Mouse (Mus musculus): ENCODE data around the gene Lce1g.

Gene Lce1g

DNA sequence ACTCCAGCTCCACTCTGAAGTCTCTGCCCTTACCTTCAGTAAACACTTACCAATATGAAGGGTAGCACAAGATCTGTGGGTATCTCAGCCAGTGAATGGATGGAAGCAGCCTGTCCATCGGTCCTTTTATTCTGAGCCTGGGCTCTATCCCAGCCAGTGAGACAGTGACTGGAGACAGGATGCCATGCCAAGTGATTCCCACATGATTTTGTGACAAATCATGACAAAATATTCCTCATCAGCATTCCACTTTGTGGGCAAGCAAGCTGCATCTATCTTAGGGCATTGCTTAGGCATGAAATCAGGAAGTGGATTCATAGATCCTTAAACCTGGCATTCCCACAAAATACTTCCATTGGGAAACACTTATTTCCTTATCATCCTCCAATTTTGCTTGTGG, at the start of gene Lce1g:
TSS of gene Lce1g (minus strand) at position 101 of the 400 bp plus-strand sequence.
- DNase-seq: no peak

- DNase-seq: no peak
Observed at GRCm38 (mm10) chr3:92790414-92790813, 38.3 kb upstream of the Lce1g start, which contains the start of gene Lce1j. Lce1j (minus strand) TSS chr3:92790514.

DNA sequence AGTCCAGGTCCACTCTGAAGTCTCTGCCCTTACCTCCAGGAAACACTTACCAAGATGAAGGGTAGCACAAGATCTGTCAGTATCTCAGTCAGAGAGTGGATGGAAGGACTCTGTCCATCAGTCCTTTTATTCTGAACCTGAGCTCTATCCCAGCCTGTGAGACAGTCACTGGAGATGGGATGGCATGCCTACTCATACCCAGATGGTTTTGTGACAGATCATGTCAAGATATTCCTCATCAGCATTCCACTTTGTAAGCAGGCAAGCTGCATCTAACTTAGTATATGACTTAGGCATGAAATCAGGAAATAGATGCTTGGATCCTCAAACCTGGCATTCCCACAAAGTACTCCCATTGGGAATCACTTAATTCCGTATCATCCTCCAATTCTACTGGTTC, 26.7 kb upstream of the Lce1g start, which contains the start of gene Lce1i:
TSS of gene Lce1i (minus strand) at position 101 of the 400 bp plus-strand sequence.
- no peak for DNase-seq

GRCm38 (mm10) chr3:92771573-92771972, 19.4 kb upstream of the Lce1g start:
- DNase-seq: peak; percentile 19

- no peak for DNase-seq
Observed at GRCm38 (mm10) chr3:92764965-92765364, 12.8 kb upstream of the Lce1g start, which contains the start of gene Lce1h. Lce1h (minus strand) TSS chr3:92765065.

DNA sequence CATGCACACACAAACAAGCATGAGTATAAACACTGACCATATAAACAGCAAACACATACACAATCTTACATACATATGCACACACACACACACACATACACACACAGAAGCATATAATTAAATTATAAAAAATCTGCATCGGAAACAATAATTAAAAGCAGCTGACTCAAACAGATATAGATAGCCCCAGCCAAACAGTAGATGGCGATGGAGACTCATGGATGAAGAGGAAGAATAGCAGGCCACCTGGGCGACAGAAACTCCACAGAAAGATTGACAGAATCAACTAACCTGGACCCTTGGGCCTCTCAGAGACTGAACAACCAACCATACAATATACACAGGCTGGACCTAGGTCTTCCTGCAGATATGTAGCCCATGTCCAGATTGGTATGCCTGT, 1.1 kb upstream of the Lce1g start:
- peak; percentile 2 for DNase-seq

DNA sequence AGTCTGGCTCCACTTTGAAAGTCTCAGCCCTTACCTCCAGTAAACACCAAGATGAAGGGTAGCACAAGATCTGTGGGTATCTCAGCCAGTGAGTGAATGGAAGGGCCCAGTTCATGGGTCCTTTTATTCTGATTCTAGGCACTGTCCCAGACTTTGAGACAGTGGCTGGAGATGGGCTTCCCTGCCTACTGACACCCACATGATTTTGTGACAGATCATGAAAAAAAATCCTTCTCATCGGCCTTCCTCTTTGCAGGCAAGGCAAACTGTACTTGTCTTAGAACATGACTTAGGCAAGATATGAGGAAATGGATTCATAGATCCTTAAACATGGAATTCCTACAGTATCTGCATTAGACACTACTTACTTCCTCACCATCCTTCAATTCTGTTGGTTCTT, 13.1 kb downstream of the Lce1g start, which contains the start of gene Gm38119:
TSS of gene Gm38119 (minus strand) at position 101 of the 400 bp plus-strand sequence.
- no peak for DNase-seq

DNA sequence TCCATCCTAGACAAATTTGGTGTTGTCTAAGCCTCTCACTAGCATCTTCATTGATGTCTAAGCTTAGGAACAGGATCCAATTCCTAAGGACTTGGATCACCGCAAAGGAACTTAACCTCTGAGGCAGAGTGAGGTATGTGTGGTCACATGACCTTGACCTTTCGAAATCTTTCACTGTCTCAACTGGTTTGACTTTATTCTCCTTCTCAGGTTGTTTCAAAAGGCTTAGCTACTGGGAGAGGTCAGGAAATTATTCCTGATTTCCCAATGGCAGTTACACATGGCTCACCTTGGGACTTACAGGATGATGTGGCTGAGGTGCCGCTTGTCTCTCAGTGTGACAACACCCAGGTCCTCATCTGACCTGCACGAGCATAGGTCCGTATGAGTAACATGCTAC, 29.5 kb downstream of the Lce1g start:
- no peak for DNase-seq

DNA sequence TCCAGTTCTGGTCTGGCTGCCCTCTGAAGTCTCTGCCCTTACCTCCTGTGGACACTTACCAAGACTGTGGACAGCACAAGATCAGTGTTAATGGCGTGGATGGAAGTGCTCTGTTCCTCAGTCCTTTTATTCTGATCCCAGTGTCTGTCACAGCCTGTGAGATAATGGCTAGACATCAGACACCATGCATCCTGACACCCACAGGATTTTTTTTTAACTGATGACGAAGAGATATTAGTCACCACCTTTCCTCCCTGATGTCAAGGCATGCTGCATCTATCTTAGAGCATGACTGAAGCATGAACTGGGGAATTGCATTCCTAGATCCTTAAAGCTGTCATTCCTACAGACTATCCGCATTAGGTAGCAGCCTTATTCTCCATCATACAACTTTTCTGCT, 31.9 kb downstream of the Lce1g start, which contains the start of gene Lce1f:
TSS of gene Lce1f (minus strand) at position 101 of the 400 bp plus-strand sequence.
- no peak for DNase-seq

- DNase-seq: no peak
Observed at GRCm38 (mm10) chr3:92715122-92715521, 37.0 kb downstream of the Lce1g start.

GRCm38 (mm10) chr3:92708974-92709373, 43.2 kb downstream of the Lce1g start, which contains the start of gene Lce1e:
Lce1e (minus strand) TSS chr3:92709074.
- no peak for DNase-seq
